Mouse (Mus musculus) kidney, adult 9 months (tissue): ENCODE data around the gene Arl9.
"Not testable (repeated sequence)": the region's sequence is repeated elsewhere in the genome, so short reads cannot be mapped to it uniquely, and the experiment has no call there.

Experiments used
- DNase-seq: peaks from one replicate; pipeline ENCODE4 v3.0.0; 2022

The Arl9 gene

DNA sequence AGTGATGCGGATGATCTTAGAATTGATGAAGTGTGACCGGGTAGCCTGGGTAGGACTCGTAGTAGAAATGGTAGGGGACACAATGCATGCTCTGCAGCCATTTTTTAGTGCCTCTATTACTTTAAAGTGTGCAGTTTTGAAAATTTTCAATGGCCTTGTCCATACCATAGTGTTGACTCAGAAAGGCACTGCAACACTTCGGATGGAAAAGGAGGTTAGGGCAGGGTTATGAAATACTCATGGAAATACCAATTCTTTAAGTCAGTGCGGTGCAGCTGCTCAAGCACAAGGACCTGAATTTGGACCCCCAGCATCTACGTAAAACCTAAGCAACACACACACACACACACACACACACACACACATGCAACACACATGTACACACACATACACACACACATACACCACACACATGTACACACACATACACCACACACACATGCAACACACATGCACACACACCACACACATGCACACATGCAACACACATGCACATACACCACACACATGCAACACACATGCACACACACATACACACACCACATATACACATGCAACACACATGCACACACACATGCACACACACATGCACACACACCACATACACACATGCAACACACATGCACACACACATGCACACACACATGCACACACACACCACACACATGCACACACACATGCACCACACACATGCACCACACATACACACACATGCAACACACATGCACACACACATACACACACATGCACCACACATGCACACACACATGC, at the start of gene Arl9:
Gene Arl9, plus strand, starts transcription at position 5 of the 771 bp plus-strand sequence.
- no peak for DNase-seq

DNA sequence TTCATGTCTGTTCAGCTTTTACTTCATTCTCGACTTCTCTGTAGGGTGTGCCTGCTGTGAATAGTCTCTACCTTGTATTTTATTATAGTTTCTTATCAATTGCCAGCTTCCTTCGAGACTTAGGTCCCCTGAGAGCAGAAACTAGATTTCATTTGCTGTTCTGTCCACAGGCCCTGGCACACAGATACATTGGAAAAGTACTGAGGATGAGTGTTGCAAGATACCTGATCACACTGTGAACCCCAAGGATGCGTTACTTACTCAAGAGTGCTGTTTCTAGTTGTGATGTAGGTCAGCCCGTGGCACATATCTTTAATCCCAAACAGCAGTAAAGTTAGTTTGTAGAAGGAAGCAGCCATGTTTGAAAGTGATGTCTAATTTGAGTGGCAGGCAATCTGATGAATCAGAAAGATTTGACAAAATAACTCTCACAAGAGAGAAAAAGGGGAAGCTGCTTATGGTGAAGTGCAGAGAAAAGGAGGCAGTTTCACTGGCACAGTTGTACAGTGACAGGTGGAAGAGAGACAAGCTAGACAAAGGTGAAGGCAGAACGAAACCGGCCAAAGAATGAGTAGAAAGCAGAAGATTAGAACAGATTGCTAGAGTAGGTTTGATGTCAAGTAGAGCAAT, 49.5 kb upstream of the Arl9 start:
- no peak for DNase-seq

DNA sequence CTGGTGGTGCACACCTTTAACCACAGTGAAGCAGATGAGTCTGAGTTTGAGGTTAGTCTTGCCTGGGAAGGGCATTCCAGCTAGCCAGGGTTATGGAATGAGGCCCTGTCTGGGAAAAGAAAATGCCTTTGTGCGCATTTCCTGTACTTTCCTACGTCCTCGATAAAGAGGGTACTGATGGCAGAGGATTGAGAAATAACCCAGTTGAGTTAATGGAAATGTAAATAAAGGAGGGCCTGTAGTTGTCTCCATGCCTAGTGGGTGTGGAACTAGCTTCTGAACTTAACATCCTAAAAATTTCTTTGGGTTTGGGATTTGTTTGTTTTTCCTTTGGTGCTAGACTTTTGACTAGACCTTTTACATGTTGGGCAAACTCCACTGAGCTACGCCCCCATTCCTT, 48.4 kb upstream of the Arl9 start:
- no peak for DNase-seq

DNA sequence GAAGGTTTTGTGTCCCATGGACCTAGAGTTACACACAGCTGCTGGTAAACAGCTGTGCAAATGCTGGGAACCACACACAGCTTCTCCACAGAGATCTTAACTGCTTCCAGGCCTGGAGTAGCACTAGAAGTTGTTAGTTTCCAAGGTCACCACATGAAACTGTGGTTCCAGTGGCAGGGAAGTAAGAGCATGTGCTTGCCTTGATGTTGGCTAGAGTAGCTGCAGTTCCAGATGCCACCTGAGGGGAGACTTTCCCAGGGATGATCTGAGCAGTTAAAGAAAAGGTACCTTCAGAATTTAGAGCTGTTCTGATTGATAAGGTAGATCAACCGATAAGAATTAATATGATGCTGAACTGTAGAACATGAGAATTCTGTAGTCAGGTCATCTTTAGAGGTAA, 45.9 kb upstream of the Arl9 start:
- no peak for DNase-seq

DNA sequence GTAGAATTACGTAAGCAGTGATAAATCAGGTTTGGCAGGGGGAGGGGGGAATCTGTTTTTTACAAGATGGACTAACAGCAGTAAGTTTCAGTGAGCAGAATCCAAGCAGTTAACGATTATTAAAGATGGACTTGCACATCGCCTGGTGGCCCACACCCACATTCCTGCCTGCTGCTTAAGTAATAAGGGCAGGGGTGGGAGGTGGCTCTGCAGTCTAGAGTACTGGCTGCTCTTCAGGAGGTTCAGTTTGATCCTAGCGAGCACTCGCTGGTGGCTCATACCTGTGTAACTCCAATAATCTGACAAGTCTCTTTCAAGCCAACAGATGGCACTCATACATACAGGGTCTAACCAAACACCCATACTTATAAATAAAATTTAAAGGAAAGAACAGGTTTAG, 44.3 kb upstream of the Arl9 start:
- DNase-seq, result peak; percentile 58

DNA sequence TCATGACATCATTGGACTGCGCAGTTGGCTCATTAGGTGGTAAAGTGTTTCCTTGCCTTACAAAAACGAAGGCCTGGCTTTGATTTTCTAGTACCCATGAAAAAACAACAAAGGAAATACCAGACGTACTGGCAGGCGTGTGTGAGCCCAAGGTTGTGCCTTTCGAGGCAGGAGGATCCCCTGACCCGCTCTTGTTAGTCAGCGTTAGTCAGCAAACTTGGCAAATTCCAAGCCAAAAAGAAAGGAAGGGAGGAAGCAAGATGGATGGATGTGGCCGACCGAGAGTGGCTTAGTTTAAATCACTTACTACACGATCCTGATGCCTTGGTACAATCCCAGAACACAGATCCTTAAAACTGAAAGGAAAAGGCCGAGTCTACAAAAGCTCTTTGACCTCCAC, 41.3 kb upstream of the Arl9 start:
- DNase-seq, result no peak

DNA sequence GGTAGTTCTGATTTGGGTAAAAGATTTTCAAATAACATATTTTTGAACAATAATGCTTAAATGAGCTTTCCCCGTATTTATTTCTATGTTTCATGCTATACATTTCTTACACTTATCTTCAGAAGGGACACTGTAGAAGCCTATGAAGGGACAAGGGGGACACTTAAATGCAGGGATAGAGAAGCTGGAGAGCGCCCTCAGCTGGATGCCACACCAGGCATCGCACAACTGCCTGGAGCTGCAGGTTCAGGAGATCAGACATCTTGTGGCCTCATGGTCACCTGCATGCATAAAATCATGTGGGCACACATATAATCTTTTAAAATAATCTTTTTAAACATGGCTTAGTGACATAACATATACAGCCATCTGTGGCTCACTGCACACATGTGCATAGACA, 39.2 kb upstream of the Arl9 start:
- DNase-seq, result peak; percentile 35

DNA sequence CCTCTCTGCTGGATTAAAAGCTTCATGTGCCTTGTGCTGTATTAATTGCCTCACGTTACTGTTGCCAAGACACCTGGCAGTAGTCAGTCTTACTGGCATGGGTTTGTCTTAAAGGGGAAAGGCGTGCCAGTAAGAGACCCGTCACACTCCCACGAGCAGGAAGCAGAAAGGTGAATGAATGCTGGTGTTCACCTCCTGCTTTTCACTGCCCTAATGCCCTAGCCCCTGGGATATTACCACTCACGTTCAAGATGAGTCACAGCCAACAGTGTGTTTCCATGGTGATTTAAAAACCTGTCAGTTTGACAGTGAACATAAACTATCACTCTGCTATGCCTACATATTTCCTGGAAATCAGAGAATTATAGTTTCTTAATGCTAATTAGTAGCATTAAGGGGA, 34.6 kb upstream of the Arl9 start:
- peak; percentile 45 for DNase-seq

DNA sequence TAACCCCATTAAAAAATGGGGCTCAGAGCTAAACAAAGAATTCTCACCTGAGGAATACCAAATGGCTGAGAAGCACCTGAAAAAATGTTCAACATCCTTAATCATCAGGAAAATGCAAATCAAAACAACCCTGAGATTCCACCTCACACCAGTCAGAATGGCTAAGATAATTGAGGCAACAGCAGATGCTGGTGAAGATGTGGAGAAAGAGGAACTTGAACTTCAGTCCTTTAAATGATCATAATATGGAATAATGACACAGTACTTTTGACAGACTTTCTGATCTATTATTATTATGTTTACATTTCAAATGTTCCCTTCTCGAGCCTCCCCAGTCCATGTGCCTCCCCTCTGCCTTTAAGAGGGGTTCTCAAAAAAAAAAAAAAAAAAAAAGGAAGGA, 32.7 kb upstream of the Arl9 start:
- DNase-seq, result not testable (repeated sequence)

DNA sequence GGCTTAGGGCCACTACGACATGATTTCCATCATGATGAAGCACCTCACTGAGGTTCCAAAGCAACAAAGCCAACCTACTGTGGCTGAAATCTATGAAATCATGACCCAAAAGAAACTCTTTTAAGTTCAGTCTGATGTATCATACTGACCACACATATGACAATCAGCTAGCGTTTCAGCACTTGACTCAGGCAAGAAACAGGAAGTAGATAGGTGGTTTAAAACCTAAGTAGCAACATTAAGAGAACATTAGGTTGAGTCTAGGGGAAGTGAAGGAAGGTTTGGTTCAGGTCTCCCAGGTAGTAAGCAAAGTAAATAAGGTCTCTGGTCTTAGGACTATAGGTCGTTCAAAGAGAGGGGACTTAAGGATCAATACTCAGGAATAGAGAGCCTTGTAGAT, 30.4 kb upstream of the Arl9 start:
- no peak for DNase-seq

DNA sequence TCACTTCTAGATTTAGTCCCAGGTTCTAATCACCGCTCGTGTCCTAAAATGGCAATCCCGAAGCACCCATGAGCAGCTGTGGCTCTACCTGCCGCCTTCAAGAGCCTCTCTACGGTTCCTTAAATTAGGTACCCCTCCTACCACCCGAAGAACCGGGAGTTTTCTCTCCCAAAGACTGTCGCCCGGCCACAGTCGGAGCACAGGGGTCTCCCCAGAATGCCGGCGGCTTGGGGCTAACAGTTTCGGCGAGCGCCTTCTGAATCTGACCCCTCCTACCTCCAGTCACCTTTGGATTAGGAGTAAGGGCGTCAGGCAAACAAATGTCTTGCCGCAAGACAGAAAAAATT, 29.7 kb upstream of the Arl9 start:
- DNase-seq, result no peak

DNA sequence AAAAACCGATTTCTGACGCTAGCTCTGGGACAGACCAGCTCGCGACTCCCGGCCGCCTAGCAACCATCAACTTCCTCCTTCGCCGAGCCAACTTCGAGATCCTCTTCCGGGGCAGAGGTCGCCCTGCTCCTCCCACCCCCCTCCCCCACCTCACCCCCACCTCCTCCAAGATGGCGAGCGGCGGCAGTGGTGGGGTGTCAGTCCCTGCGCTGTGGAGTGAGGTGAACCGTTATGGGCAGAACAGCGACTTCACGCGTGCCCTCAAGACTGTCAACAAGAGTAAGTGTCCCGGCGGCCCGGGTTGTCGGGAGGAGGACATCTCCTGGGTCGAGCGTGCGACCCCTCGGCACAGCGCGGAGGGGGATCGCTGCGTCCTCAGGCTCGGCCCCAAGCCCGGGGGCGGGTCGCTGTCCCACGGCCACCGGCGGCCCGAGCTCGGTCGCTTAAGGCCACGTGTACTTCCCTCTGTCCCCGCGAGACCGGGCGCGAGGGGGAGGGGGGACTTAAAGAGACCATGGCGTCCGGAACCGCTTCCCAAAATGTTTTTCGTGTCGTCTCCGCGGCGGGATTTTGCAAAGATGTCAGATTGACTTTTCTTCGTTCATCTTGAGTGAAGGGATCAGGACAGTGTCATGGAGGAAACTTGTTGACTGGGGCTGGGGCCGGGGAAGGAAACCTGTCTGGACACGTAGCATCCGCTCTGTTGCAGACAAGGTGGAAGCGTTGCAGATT, 29.1 kb upstream of the Arl9 start, which contains the start of gene Srp72:
Gene Srp72, plus strand, starts transcription at position 130 of the 732 bp plus-strand sequence.
- DNase-seq, result peak; percentile 76

DNA sequence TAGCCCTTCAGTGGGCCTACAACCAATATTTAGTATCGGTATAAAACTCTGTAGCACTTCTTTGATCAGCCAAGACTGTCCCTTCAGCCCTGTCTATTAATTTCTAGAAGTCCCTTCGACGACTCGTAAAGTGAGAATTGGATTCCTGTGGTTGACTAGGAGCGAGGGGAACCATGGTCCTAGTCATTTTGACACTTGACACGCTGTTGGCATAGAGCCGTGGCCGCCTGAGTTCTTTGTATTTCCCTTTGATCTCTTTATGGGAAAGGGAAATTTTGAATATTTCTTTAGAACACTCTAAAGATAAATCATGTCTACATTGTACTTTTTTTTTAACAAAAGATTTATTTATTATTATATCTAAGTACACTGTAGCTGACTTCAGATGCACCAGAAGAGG, 28.1 kb upstream of the Arl9 start:
- no peak for DNase-seq

DNA sequence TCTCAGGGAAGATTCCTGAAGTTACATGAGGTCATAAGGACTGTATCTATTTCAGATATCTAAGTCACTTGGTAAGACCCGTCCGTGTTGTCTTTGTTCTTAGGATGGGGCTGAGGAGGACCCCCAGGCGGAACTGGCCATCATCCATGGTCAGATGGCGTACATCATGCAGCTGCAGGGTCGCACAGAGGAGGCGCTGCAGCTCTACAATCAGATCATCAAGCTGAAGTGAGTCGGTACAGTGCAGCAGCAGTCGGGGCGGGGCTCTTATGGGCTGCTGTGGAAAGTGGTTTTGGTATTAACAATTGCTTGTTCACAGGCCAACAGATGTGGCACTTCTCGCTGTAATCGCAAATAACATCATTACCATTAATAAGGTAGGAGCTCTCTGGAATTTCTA, 19.8 kb upstream of the Arl9 start:
- no peak for DNase-seq

DNA sequence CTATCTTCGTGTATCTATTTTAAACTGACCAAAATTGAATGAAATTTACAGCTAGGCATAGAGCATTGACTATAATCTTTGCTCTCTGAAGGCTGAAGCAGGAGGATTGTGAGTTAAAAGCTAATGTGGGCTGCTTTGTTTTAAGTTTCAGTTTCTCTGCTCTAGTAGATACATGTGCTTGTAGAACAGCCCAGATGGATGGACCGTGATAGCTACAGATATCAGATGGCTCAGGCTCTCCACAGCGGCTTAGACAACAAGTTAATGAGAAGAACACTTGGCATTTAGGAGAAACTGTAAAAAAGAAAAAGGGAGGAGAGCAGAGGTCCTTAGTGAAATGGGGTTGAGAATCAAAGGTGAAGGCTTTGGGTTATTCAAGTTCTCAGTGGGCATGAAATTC, 13.1 kb upstream of the Arl9 start:
- no peak for DNase-seq

DNA sequence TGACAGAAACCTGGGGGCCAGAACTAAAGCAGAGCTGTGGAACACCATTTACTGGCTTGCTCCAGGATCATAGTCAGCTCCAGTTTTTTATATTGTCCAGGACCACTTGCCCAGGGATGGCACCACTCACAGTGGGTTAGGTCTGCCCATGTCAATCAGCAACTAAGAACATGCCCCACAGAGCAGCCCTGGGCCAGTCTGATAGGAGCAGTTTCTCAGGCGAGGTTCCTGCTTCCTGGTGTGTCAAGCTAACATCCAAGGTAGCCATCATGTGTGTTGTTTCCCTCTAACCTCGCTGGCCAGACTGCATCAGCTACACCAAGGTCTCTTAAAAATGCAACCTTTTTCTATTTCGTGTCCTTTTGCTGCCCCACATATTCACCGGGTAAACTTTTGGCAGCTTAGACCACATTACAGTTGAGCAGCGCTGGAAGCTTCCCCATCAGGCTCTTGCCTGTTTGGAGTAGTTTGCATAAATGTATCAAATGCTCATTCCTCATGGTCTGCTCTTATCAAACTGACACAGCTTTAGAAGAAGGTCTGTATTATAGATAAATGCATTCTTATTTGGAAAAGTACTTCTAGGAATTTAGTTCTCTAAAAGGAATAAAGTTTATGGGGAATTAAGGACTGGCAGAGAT, 10.6 kb upstream of the Arl9 start:
- DNase-seq, result no peak

DNA sequence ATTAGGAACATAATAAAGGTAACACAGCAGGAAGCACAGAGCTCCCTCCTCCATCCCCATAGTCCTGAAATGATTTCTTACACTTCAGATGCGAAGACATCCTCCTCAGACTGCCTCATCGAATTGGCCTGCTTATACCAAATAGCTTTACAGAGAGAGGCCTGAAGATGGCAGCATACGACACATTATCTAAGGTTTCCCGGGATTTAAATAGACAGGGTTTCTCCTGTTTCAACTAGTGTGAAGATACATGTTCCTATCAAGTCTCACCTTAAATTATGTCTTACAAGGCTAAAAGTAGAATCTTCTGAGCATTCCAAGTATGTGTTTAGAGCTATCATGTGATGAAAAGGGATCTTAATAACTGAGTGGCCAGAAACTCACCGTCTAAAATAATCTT, 5.4 kb upstream of the Arl9 start:
- peak; percentile 19 for DNase-seq

DNA sequence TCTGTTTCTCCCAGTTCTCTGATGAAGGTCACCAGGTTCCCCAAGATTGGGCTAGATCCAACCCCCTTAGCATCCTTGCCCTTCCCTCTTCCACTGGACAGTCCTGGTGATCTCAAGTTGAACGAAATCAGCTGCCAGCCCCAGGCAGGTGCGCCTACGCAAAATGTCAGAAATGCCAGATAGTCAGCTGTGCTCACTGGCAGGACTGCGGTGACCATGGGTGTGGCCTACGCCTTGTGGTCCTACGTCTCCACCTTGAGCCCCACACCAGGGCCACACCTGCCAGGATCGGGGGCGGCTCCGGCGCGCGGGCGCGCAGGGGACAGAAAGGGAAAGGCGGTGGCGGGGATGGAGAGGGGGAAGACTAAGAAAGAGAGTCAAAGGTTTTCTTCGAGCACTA, 2.7 kb upstream of the Arl9 start:
- DNase-seq, result no peak

DNA sequence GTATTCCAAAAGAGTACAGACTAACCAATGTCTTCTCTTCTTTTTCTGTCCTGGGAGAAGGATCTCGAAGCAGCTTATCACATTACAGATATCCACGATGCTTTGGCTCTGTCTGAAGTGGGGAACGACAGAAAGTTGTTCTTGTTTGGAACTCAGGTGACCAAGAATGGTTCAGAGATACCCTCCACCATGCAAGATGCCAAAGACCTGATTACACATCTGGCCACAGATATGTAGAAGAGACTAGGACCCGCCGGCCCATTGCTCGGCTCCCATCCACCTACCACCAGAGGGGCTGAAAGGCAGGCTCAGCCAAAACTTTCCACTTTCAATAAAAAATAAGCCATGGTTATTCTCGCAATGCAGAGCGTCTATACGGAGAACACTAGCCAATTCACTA, 6.5 kb downstream of the Arl9 start:
- no peak for DNase-seq

DNA sequence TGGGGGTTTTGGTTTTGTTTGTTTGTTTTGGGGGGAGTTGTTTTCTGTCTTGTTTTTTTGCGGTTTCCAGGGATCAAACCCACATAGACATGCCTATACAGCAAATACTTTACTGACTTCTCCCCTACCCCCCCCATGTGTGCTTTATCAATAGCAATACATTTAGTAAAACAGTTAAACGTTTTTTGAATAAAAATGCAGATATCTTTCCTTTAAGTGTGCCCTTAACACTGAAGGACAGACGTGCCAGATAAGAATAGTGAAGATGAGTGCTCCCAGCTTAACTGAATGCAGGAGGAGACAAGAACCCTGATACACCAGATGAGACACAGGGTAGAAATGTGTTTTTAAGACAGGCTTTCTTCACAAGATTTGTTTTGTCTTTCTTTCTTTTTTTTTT, 7.2 kb downstream of the Arl9 start:
- DNase-seq, result no peak

DNA sequence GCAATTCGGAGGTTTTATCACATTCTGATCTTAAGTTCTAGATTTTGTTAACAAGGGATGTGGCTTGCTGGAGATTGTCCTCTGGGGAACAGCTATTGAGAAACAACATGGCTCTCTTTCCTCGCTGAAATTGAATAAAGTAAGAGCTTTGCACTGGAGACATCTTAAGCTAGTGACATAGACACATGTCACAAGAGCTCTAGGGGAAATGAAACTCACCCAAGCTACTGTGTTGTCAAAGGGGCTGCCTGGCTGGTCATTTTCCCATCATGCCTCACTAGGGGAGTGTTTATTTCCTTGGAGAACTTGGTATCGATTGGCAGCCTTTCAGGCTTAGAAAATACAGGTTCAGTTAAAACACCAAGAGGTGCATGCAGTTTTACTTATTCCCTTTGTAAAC, 9.3 kb downstream of the Arl9 start:
- DNase-seq, result no peak

DNA sequence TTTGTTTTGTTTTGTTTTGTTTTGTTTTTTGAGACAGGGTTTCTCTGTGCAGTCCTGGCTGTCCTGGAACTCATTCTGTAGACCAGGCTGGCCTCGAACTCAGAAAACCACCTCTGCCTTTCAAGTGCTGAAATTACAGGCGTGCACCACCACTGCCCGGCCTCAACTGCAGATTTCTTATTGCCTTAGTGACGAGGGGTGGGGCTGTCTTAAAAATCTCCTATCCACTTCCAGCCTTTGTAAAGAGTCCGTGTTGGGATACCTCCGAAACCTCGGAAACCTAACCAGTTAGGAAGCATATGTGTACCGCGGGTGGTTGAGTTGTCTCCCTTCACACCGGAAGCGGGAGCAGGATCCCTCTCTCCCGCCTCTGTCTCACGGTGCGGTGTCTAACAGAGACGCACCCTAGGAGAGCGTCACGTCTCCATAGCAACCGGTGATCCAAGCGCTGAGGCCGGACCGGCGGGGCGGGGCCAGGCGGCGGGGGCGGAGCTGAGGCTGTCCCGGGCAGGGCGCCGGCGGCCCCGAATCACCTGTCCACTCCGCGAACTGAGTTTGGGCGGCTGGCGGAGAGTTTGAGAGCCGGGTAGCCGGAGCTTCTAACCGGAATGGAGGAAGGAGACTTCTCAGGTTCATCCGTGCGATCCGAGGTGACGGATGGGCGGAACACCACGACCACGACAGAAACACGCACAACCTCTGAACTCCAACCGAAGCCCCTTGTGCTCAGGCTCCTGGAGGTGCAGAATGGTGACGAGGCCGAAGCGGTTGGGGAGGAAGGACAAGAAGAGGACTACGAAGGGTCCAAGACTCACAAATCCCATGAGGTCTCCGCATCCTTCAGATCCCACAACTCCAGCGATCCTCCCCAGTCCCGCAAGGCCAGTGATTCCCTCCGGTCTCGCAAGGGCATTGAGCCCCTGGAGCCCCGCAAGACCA, 12.0 kb downstream of the Arl9 start, which contains the start of gene Thegl:
Gene Thegl, plus strand, starts transcription at position 480 of the 939 bp plus-strand sequence.
- DNase-seq, result peak; percentile 83
